Mouse (Mus musculus) heart, postnatal 0 days (tissue): ENCODE measurements around the gene Amigo1.

ENCODE experiments used
- CTCF ChIP-seq: IDR thresholded peaks from 2 replicates; pipeline ENCODE4 v1.5.1; 2016; ENCODE audit warnings: antibody characterized with exemption, control low read depth, low read depth
- EP300 ChIP-seq: IDR thresholded peaks from 2 replicates; pipeline ENCODE4 v1.6.1; 2016; ENCODE audit warnings: antibody characterized with exemption, low read depth

DNA sequence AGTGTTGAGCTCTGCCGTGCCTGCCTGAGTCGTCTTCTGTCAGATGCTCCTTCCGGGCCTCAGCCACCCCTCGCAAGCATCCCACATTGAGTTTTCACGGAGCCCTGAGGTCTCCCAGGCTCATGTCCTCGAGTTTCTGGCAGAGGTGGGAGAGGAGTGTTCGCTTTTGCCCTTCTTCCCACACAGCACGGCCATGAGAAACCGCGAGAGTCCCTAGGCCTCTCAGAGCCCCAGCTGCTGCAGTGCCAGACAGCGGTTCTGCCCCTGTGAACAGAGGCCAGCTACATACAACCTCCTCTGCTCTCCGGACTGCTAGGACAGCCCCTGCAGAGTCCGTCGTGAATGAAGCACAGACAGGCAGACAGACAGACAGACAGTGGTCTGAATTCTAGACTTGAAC, 18.6 kb upstream of the Amigo1 start:
- no peak for TF ChIP-seq CTCF
- no peak for TF ChIP-seq EP300
